Mouse (Mus musculus) heart, embryonic 11.5 days (tissue): ENCODE data around the gene Crabp2. TPM values are rescaled to one million over a fixed set of nuclear protein-coding genes. Genes with fewer than 3 reads are reported as not detected.
A peak's percentile ranks its signal among the peaks of the same experiment; 100 is the strongest.
"Not testable (repeated sequence)": the region's sequence is repeated elsewhere in the genome, so short reads cannot be mapped to it uniquely, and the experiment has no call there.

ENCODE experiments used
- ATAC-seq: fragments of 200-750 bp; cut with Nextera tagmentation; replicated peaks from 2 replicates; pipeline ENCODE4 v1.8.0; 2017; ENCODE audit warnings: moderate library complexity; ENCODE audit not compliant: insufficient number of reproducible peaks, low FRiP score, low TSS enrichment
- H3K27ac ChIP-seq: fragments of 300-500 bp; sonication (generic); 2 replicates; pipeline ENCODE4 v1.5.1; 2014; ENCODE audit warnings: mild to moderate bottlenecking, low read depth, low read length
- H3K27me3 ChIP-seq: fragments of 300-500 bp; sonication (generic); 2 replicates; pipeline ENCODE4 v1.6.1; 2014; ENCODE audit warnings: mild to moderate bottlenecking, low read length, mixed read lengths; ENCODE audit not compliant: control insufficient read depth, insufficient read depth
- H3K36me3 ChIP-seq: fragments of 300-500 bp; sonication (generic); 2 replicates; pipeline ENCODE4 v1.6.1; 2014; ENCODE audit warnings: mild to moderate bottlenecking, low read length, moderate library complexity, mixed read lengths; ENCODE audit not compliant: control insufficient read depth, insufficient read depth
- H3K4me1 ChIP-seq: fragments of 300-500 bp; sonication (generic); 2 replicates; pipeline ENCODE4 v1.6.1; 2014; ENCODE audit warnings: low read length; ENCODE audit not compliant: control insufficient read depth, insufficient read depth
- H3K4me2 ChIP-seq: fragments of 300-500 bp; sonication (generic); 2 replicates; pipeline ENCODE4 v1.6.1; 2014; ENCODE audit warnings: mild to moderate bottlenecking, moderate library complexity
- H3K4me3 ChIP-seq: fragments of 300-500 bp; sonication (generic); 2 replicates; pipeline ENCODE4 v1.5.1; 2014; ENCODE audit warnings: low read depth, low read length
- H3K9ac ChIP-seq: fragments of 300-500 bp; sonication (generic); 2 replicates; pipeline ENCODE4 v1.6.1; 2014; ENCODE audit warnings: mild to moderate bottlenecking, low read depth, low read length, moderate library complexity
- H3K9me3 ChIP-seq: fragments of 300-500 bp; sonication (generic); replicated peaks from 2 replicates; pipeline ENCODE4 v1.6.1; 2016; ENCODE audit warnings: low read length; ENCODE audit not compliant: control insufficient read depth
- WGBS: fragments of 180-500 bp; shearing (Covaris S2); extraction: QIAGEN DNeasy Blood & Tissue Kit; methylation state at CpG from one replicate; pipeline ENCODE4 v1.1.7; 2014; ENCODE audit not compliant: insufficient replicate concordance; 5-methylcytosine and 5-hydroxymethylcytosine counted together
- polyA plus RNA-seq: library from polyadenylated mRNA; unstranded; fragments of >200 nt; fragmentation: Nextera tagmentation; extraction: Ambion mirVana; gene quantifications from 2 replicates; pipeline ENCODE4 v1.2.1, GENCODE M21; 2014

Gene Crabp2
- 24.1 and 25.1 TPM in 2 replicates for polyA plus RNA-seq

DNA sequence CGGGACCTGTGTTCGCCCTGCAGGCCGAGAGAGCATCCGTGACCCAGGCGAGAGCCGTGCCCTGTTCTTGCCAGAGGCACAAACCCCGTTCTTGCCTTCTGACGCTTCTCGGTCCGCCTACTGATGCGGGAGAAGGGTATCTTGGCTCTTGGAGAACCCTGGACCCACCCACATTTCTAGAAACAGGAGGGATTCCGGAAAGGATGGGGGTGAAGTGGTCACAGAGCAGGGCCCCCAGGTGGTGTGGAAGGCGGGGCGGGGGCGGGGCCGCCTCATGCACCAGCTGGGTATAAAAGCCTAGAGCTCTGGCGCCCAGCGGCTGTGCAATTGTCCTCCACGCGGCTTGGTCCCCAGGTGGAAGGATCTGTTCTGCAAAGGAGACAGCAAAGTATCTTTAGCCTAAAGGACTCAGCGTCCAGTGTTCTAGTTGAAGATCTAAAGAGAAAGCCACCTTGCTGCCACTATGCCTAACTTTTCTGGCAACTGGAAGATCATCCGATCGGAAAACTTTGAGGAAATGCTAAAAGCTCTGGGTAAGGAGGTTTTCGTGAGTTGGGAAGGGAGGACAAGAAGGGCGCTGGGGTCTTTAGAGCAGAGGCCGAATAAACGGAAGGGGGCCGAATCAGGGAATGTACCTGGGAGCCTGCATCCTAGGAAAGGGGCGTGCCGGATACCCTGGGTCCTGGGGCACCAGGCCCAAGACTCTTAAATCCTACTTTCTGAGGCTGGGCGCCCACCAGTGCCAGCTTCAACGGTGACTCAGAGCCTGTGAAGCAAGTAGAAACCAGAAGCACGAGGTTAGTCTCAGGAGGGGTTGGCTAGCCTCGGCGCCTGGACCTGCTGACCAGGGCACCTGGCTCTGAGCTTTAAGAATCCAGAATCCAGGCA, at the start of gene Crabp2:
Gene Crabp2, plus strand, starts transcription at position 289 of the 888 bp plus-strand sequence.
- peak within 1 kb of the TSS; percentile 60 for H3K4me2 ChIP-seq
- peak within 1 kb of the TSS; percentile 54 for H3K9ac ChIP-seq
- H3K36me3 ChIP-seq, result no peaks in the 10 kb centered on the region
- no peak for ATAC-seq
- H3K4me1 ChIP-seq, result peaks cover 41% of the 10 kb centered on the region
- no peaks in the 10 kb centered on the region for H3K9me3 ChIP-seq
- no peak within 1 kb of the TSS for H3K27ac ChIP-seq
- H3K4me3 ChIP-seq, result peak within 1 kb of the TSS; percentile 26
- 3% methylated on average over 35 of the region's 35 CpGs for WGBS
- peaks cover 56% of the 10 kb centered on the region for H3K27me3 ChIP-seq

DNA sequence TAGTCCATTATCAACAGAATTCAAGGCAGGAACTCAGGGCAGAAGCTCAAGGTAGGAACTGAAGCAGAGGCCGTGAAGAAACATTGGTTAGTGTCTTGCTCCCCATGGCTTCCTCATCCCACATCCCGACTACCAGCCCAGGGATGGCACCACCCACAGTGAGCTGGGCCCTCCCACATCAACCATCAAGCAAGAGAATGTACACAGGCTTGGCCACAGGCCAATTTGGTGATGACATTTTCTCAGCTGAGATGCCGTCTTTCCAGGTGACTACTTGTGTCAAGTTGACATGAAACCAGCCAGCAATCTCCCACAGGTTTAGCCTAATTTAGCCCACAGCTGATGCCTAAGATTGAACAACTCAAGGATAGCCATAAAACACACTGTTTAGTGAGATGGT, 49.2 kb upstream of the Crabp2 start:
- Histone ChIP-seq H3K27me3 (no peaks in the 10 kb centered on the region), H3K9ac (no peak overlapping the region), H3K4me1 (peaks cover 7% of the 10 kb centered on the region; the same call in 1 of the 2 replicates), H3K9me3 (no peaks in the 10 kb centered on the region), H3K4me2 (no peak overlapping the region), H3K4me3 (no peak overlapping the region), H3K27ac (no peak overlapping the region), H3K36me3 (no peaks in the 10 kb centered on the region)
- WGBS, result 72% methylated on average over 3 of the region's 3 CpGs
- no peak for ATAC-seq

DNA sequence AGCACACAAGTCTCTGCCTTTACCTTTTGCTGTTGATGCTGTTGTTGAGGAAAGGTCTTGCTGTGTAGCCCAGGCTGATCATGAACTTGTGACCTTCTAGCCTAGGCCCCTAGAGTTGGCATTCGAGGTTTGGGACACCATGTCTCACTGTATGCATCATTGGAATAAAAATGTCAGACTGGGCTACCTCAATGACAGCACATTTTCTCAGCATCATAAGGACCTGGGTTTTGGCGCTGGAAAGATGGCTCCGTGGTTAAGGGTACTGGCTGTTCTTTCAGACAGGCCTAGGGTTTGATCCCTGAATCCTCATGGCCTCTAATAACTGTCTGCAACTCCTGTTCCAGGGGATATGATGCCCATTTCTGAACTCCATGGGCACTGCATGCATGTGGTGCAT, 48.7 kb upstream of the Crabp2 start:
- Histone ChIP-seq H3K9ac (no peak overlapping the region), H3K27me3 (no peaks in the 10 kb centered on the region), H3K4me3 (no peak overlapping the region), H3K36me3 (no peaks in the 10 kb centered on the region), H3K4me2 (no peak overlapping the region), H3K4me1 (peaks cover 7% of the 10 kb centered on the region; the same call in 1 of the 2 replicates), H3K9me3 (no peaks in the 10 kb centered on the region), H3K27ac (no peak overlapping the region)
- no peak for ATAC-seq
- WGBS, result 87% methylated on average over 3 of the region's 3 CpGs

DNA sequence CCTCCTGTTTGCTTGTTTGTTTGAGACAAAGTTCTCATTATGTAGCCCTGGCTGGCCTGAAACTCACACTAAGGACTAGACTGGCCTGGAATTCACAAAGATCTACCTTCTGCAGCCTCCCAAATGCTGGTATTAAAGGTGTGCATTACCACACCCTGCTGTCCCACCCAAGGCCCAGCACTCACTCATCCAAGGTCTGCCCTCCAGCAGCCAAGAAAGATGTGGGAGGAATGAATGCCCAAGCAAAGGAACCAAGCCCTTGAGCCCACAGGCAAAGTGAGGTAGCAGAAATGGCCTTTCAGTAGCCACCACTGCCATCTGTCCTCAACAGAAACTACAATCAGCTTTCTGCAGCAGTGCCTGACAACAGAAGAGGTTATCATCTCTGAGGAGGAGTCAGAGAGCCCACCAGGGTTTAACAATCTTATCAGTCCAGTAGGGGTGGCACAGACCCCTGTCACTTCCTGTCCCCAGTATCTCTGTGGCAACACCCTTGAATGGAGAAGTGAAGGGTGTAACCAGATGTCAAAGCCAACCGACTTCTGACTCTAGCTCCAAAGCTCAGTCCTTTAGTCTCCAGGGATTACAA, 47.3 kb upstream of the Crabp2 start:
- Histone ChIP-seq H3K4me3 (peak overlapping the region; percentile 16), H3K27ac (peak overlapping the region; percentile 94)
- ATAC-seq, result peak; percentile 79

DNA sequence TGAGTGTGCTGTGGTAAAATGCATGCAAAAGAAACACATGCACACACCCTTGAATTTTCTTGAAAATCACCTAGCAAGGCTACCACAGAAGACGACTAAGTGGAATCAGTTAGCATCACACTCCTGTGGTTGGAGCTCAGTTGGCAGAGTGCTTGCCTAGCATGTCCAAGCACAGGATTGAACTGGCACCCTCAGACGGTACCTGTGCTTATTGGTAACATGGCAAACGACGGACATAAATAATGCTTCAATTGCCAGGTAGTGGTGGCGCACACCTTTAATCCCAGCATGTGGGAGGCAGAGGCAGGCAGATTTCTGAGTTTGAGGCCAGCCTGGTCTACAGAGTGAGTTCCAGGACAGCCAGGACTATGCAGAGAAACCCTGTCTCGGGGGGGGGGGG, 46.5 kb upstream of the Crabp2 start:
- not testable (repeated sequence) for H3K4me2 ChIP-seq, H3K4me1 ChIP-seq, H3K36me3 ChIP-seq, H3K9ac ChIP-seq, H3K4me3 ChIP-seq, H3K9me3 ChIP-seq, ATAC-seq, H3K27me3 ChIP-seq
- H3K27ac ChIP-seq, result peak overlapping the region; percentile 94
- 80% methylated on average over 5 of the region's 6 CpGs for WGBS

More for the DNA sequence above, 47.3 kb upstream of the Crabp2 start:
- H3K27me3 ChIP-seq, result no peaks in the 10 kb centered on the region
- peak overlapping the region; percentile 64 for H3K9ac ChIP-seq
- peaks cover 7% of the 10 kb centered on the region; the same call in 1 of the 2 replicates for H3K4me1 ChIP-seq
- 3% methylated on average over 1 of the region's 1 CpGs for WGBS
- no peaks in the 10 kb centered on the region for H3K36me3 ChIP-seq
- H3K9me3 ChIP-seq, result no peaks in the 10 kb centered on the region
- H3K4me2 ChIP-seq, result peak overlapping the region; percentile 52

DNA sequence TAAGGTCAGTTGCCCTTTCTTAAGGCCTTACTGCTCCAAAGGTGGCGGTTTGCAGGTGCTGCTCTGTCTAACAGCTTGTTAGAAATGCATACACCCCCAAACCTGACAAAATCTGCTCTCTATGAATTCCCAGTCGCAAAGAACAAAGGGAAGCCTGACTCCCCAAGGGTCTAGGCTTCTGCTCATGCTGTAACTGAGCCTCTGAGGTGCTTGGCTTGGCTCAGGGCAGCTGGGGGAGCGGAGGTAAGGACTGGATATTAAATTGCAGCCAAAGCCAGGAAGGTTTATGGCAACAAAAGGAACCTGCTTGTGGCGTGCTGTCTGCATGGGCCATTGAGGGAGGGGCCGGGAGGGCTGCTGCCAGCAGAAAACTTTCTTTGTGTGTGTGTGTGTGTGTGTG, 44.6 kb upstream of the Crabp2 start:
- ATAC-seq, result no peak
- H3K27me3 ChIP-seq, result no peaks in the 10 kb centered on the region
- no peak overlapping the region for H3K27ac ChIP-seq
- no peak overlapping the region for H3K4me3 ChIP-seq
- 62% methylated on average over 5 of the region's 5 CpGs for WGBS
- no peak overlapping the region for H3K9ac ChIP-seq
- no peaks in the 10 kb centered on the region for H3K9me3 ChIP-seq
- H3K4me2 ChIP-seq, result no peak overlapping the region
- H3K4me1 ChIP-seq, result peaks cover 19% of the 10 kb centered on the region
- H3K36me3 ChIP-seq, result no peaks in the 10 kb centered on the region

DNA sequence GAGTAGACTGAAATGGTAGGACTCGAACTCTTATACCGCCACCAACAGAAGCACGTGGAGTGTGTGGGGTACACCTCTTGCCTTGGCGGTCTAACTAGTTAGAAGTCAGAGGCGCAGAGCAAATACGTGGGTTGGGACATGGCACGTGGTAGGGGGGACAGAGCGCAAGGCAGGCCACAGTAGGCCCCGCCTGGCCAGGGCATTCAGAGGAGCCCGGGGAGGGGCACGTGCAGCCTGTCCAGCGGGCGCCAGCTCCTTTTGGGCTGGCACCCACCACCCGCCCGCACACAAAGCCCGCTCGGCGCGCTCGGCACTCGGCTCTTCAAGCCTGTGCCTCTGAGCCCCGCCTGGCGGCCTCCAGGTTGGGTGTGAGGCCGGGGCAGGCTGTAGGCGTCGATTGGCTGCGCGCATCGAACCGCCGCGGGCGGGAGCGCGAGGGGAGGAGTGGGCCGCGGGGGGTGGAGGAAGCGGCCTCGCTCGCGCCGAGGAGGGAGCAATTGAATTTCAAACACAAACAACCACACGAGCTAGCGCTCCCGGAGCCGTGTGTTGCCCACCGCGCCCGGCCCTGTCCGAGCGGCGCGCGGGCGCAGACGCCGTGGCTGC, 42.5 kb upstream of the Crabp2 start, which contains the start of gene Hdgf:
Gene Hdgf, plus strand, starts transcription at position 442 of the 606 bp plus-strand sequence.
- peak; percentile 87 for ATAC-seq
- H3K9ac ChIP-seq, result peak within 1 kb of the TSS; percentile 99
- H3K4me1 ChIP-seq, result peaks cover 38% of the 10 kb centered on the region
- peak within 1 kb of the TSS; percentile 98 for H3K4me3 ChIP-seq
- peak within 1 kb of the TSS; percentile 94 for H3K4me2 ChIP-seq
- no peaks in the 10 kb centered on the region for H3K27me3 ChIP-seq
- H3K9me3 ChIP-seq, result no peaks in the 10 kb centered on the region
- 1% methylated on average over 51 of the region's 57 CpGs for WGBS
- no peaks in the 10 kb centered on the region for H3K36me3 ChIP-seq
- H3K27ac ChIP-seq, result peak within 1 kb of the TSS; percentile 97

DNA sequence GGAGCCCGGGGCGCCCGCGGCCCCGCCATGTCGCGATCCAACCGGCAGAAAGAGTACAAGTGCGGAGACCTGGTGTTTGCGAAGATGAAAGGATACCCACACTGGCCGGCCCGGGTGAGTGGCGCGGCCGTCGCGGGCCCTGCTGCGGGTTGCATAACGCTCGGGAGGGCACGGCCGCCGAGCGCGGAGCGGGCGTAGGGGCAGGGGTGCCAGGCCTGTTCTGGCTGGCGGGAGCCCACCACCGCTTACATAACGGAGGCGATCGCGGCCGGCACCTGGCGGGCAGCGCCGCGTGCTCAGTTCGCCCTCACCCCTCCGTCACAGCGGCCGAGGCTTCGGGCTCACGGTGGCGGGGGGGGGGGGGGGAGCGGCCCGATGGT, 41.9 kb upstream of the Crabp2 start:
- peaks cover 33% of the 10 kb centered on the region for H3K4me1 ChIP-seq
- H3K27ac ChIP-seq, result peak overlapping the region; percentile 97
- peak overlapping the region; percentile 98 for H3K4me3 ChIP-seq
- no peaks in the 10 kb centered on the region for H3K9me3 ChIP-seq
- H3K27me3 ChIP-seq, result no peaks in the 10 kb centered on the region
- peak overlapping the region; percentile 94 for H3K4me2 ChIP-seq
- peak overlapping the region; percentile 99 for H3K9ac ChIP-seq
- no peaks in the 10 kb centered on the region for H3K36me3 ChIP-seq
- ATAC-seq, result peak; percentile 20
- WGBS, result 0% methylated on average over 37 of the region's 47 CpGs
